Mouse (Mus musculus): ENCODE data around the gene Vmn1r184. TPM values are rescaled to one million over a fixed set of nuclear protein-coding genes. Genes with fewer than 3 reads are reported as not detected.
"Not testable (repeated sequence)": the region's sequence is repeated elsewhere in the genome, so short reads cannot be mapped to it uniquely, and the experiment has no call there.

Vmn1r184 gene
- polyA plus RNA-seq (2015; fragmentation: Nextera tagmentation; extraction: Ambion mirVana): not detected in 2 replicates

GRCm38 (mm10) chr7:26260034-26260433 is at the start of gene Vmn1r184:
TSS of gene Vmn1r184 (plus strand) at chr7:26260334.
- not testable (repeated sequence) for H3K27me3 ChIP-seq; H3K4me3 ChIP-seq; H3K9me3 ChIP-seq; H3K36me3 ChIP-seq; H3K4me2 ChIP-seq; H3K27ac ChIP-seq; ATAC-seq (ENCODE audit: low FRiP score); H3K9ac ChIP-seq; H3K4me1 ChIP-seq (replicated peaks)
- WGBS: 83% methylated on average over 1 of the region's 1 CpGs

GRCm38 (mm10) chr7:26303429-26304166 is 43.5 kb downstream of the Vmn1r184 start:
- 88% methylated on average over 8 of the region's 8 CpGs for WGBS
- H3K27ac ChIP-seq; ATAC-seq (ENCODE audit: low FRiP score); H3K27me3 ChIP-seq; H3K36me3 ChIP-seq; H3K4me3 ChIP-seq; H3K4me2 ChIP-seq; H3K4me1 ChIP-seq (replicated peaks); H3K9ac ChIP-seq: not testable (repeated sequence)
- H3K9me3 ChIP-seq: peaks cover 11% of the 10 kb centered on the region

GRCm38 (mm10) chr7:26306926-26307325 is 46.8 kb downstream of the Vmn1r184 start, which contains the start of gene Cyp2a4:
TSS of gene Cyp2a4 (plus strand) at chr7:26307169.
- H3K9ac ChIP-seq; ATAC-seq (ENCODE audit: low FRiP score); H3K27ac ChIP-seq; H3K4me2 ChIP-seq; H3K4me3 ChIP-seq; H3K4me1 ChIP-seq (replicated peaks); H3K27me3 ChIP-seq; H3K36me3 ChIP-seq: not testable (repeated sequence)
- WGBS: 59% methylated on average over 2 of the region's 2 CpGs
- peaks cover 11% of the 10 kb centered on the region for H3K9me3 ChIP-seq

GRCm38 (mm10) chr7:26311786-26312185 is 51.7 kb downstream of the Vmn1r184 start:
- not testable (repeated sequence) for H3K4me3 ChIP-seq; H3K4me2 ChIP-seq; H3K36me3 ChIP-seq; H3K4me1 ChIP-seq (replicated peaks); ATAC-seq (ENCODE audit: low FRiP score); H3K27ac ChIP-seq; H3K9ac ChIP-seq; H3K27me3 ChIP-seq
- 87% methylated on average over 4 of the region's 4 CpGs for WGBS
- peaks cover 18% of the 10 kb centered on the region for H3K9me3 ChIP-seq

GRCm38 (mm10) chr7:26315194-26315593 is 55.1 kb downstream of the Vmn1r184 start:
- not testable (repeated sequence) for H3K36me3 ChIP-seq; H3K9ac ChIP-seq; H3K4me2 ChIP-seq; H3K27me3 ChIP-seq; H3K4me3 ChIP-seq; H3K4me1 ChIP-seq (replicated peaks); ATAC-seq (ENCODE audit: low FRiP score); H3K27ac ChIP-seq
- WGBS: 93% methylated on average over 2 of the region's 2 CpGs
- peaks cover 23% of the 10 kb centered on the region; the same call in 1 of the 2 replicates for H3K9me3 ChIP-seq

- whole genome bisulfite sequencing: 81% methylated on average over 4 of the region's 4 CpGs
- H3K9ac ChIP-seq; H3K36me3 ChIP-seq; H3K4me1 ChIP-seq (replicated peaks); H3K27ac ChIP-seq; H3K4me3 ChIP-seq; ATAC-seq (ENCODE audit: low FRiP score); H3K4me2 ChIP-seq; H3K27me3 ChIP-seq: not testable (repeated sequence)
- H3K9me3 ChIP-seq: peaks cover 23% of the 10 kb centered on the region; the same call in 1 of the 2 replicates
Measured at GRCm38 (mm10) chr7:26315809-26316208, 55.7 kb downstream of the Vmn1r184 start.

Other genes starting within 250 kb of the Vmn1r184 start
- not detected in 2 replicates for gene Cyp2b13, start 198.8 kb upstream of the Vmn1r184 start, polyA plus RNA-seq (2015; fragmentation: Nextera tagmentation; extraction: Ambion mirVana)
- not detected in 2 replicates for gene Cyp2b9, start 86.9 kb upstream of the Vmn1r184 start, polyA plus RNA-seq (2015; fragmentation: Nextera tagmentation; extraction: Ambion mirVana)
- not detected in 2 replicates for gene Cyp2a4, start 46.8 kb downstream of the Vmn1r184 start, polyA plus RNA-seq (2015; fragmentation: Nextera tagmentation; extraction: Ambion mirVana)
- not detected in 2 replicates for gene Nlrp9c, start 143.4 kb downstream of the Vmn1r184 start, polyA plus RNA-seq (2015; fragmentation: Nextera tagmentation; extraction: Ambion mirVana)
- not detected in 2 replicates for gene Nlrp4a, start 174.8 kb downstream of the Vmn1r184 start, polyA plus RNA-seq (2015; fragmentation: Nextera tagmentation; extraction: Ambion mirVana)

Data from hindbrain, embryonic 13.5 days (tissue).